Mouse (Mus musculus): Measurements from ENCODE around the gene Mipep. TPM values are rescaled to one million over a fixed set of nuclear protein-coding genes. Genes with fewer than 3 reads are reported as not detected.

Gene Mipep
- 10 to 100 TPM; 37.9 to 43.6 TPM for total RNA-seq (2021)
- long read RNA-seq, experiment 1, transcript Mipep-201 (19 exons, 3,015 nt): major isoform, 73 of 83 reads
- long read RNA-seq, experiment 1, partial matches to known transcripts: 7 of 83 reads
- long read RNA-seq, experiment 1, other reads (novel, unspliced or antisense): 3 of 83 reads
- long read RNA-seq, experiment 2, transcript Mipep-201 (19 exons, 3,015 nt): major isoform, 22 of 26 reads
- long read RNA-seq, experiment 2, partial matches to known transcripts: 1 of 26 reads
- long read RNA-seq, experiment 2, other reads (novel, unspliced or antisense): 3 of 26 reads

DNA sequence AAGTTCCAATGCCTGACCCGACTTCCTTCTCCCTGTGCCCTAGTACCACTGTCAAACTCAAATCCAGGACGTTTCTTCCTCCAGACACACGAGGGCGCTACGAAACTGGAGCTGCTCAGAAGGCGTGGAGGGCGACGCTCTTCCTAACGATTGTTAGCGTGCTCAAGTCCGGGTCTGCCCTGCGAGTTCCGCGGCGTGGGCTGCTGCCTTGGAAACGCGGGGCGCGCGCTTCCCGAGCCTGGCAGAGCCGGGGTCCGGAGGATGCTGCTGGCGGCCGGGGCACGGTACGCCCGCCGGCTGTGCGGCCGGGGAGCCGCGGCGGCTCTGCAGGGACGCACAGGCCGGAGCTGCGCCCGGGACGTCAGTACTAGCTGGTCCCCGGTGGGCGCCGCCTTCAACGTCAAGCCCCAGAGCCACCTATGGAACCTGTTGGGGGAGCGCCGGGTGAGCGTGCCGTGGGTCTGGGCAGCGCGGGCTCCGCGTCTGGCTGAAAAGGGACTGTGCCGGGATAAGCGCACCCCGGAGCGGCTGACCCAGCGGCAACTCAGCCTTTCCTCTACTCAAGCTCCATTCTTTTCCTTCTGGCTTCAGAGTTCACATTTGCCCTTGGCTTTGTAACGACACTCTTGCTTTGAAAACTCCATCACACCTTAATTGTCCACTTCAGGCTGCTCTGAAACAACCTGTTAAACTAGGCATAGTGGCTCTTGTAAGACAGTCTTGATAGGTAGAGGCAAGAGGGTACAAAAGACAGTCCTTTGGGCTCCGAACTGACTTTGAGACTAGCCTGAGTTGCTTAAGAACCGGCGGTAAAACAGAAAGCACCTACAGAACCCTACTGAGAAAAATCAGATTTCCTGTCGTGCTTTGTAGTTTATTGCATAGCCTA lies at the start of gene Mipep:
TSS of gene Mipep (plus strand) at position 147 of the 889 bp plus-strand sequence.
- DNase-seq: peak; percentile 88 to 90

DNA sequence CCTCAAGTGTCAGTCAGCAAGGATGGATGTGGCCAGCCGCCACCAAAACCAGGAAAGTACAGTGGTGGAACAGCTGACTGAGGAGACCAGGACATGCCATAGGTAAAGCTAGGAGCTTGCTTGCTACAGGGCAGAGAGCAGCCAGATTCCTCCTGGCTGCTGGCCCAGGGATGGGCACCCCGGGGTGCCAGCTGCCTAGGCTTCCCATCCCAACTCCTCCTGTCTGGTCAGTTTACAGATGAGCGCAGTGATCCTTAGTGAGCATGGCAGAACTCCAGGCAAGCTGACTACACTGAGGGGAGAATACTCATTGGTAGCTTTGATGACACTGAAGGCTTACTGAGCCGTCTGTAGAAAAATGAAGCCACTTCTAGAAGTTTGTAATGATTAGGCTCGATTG lies 49.2 kb upstream of the Mipep start:
- DNase-seq: no peak

DNA sequence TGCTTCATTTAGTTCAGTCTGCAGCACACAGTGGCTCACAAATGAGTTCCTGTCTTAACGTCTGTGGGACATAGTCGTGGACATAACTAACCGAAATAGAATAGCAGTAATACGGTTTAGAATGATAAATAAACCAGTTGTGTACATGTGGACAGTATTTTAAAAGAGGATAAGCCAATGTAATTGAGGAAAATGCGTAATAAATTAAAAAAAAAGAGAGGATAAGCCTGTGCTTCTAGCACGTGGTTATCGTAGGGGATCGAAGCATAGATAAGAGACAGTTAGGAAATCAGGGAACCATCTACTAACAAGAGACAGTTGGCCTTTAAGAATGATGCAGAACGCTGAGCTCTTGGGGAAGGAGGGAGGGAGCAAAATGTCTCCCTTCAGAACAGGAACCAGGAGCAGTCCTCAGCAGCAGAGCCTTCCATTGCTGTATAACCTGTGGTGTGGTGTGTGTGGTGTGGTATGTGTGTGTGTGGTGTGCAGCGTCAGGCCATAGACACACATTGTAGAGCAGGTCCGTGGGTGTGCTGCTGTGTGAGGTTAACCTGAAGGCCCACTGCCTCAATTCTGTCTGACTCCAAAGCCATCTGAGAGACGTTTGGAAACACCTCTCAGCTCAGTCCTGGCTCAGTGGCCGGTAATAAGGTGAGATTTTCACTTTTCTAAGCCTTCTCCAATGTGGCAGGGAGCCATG lies 48.4 kb upstream of the Mipep start:
- DNase-seq: no peak

DNA sequence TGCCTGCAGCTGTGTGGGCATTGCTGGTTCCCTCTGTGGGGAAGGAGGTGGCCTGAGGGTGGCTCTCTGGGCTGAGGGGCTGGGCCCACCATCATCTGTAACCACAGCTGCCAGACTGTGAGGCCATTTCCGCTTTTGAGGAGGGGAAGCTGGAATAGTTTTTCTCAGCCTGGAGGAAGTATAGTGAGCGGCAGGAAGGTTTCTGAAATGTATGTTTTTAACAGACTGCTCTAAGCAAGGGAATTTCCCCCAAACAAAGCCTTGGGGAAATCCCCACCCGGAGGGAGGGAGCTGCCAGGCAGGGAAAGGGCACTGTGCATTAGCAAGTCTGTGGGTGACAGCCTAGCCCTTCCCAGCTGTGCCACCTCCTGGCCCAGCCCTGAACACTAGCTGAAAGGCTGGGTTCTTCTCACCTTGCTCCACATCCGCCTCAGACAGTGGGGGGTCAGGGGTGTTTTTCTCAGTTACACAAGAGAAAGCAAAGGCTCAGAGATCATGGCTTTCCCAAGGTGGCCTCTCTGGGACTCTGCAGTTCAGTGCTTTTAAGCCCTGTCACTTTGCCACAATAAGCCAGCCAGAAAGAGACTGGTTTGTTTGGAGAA lies 47.7 kb upstream of the Mipep start:
- DNase-seq: peak; percentile 50 to 69

DNA sequence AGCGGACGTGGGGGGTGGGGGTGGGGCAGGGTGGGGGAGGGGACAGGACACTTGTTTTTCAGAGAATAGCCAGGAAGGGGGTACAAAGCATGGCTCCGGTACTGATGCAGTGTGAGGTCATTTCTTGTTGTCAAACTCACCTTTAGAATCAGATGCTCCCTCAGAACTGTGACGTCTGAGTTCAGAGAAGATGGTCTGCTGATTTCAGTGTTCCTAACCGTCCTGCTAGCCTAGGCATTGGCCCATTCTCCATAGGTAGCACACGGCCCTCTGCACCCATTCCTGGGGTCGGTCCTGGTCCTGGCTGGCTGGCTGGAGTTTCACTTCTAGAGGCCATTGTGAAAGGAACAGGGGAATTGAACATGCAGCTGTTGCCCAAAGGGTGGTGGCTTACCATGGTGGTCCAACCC lies 47.2 kb upstream of the Mipep start:
- no peak for DNase-seq

DNA sequence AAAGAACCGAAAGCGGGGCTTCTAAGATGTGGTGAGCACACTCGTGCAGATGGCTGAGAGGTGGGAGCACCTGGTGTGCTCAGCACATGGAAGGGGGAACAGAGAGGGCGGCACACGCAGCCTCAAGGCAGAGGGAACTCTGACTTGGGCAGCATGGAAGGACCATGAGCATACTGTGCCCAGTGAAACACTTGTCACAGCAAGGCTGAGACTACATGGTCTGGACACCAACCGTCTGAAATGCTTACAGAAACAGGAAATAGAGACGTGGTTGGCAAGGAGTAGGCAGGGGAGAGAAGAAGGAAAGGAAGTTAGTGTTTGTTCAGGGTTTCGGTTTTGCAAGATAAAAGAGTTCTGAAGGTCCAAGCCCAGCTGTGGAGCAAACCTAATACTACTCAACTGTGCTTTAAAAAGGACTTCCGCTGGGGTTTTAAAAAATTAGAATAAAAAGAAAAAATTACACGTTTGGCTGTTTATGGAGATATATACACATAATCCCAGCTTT lies 45.9 kb upstream of the Mipep start:
- DNase-seq: no peak

DNA sequence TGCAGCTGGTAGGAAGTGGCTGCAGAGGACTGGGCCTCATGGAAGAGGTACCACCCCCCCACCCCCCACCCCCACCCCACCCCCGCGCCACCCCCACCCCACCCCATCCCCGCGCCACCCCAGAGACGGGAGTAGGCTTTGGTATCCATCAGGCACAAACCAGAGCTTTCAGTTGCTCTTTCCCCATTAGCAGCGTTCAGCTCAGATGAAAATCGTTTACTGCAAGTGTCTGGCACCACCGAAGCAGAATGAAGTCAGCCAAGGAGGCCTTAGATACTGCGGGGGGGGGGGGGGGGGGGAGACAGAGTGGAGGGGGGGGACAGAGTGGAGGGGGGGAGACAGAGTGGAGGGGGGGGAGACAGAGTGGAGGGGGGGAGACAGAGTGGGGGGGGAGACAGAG lies 45.2 kb upstream of the Mipep start:
- no peak for DNase-seq

DNA sequence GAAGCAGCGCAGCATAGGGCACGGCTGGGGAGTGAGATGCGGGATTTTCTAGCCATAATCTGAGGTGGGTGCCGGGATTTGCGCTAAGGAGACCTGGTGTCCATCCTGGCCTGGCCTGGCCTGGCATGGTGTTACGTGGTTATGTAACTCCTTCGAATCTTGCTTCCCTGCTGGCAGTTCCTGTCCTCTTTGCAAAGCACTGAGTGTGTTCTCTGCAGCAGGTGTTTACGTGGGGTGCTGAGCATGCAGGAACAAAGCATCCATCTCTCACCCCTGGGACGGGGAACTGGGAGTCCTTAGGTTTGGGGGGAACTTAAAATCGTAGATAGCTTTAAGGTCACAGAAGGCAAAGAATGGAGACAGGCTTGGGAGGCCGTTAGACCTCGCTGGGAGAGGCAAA lies 44.8 kb upstream of the Mipep start:
- DNase-seq: no peak

DNA sequence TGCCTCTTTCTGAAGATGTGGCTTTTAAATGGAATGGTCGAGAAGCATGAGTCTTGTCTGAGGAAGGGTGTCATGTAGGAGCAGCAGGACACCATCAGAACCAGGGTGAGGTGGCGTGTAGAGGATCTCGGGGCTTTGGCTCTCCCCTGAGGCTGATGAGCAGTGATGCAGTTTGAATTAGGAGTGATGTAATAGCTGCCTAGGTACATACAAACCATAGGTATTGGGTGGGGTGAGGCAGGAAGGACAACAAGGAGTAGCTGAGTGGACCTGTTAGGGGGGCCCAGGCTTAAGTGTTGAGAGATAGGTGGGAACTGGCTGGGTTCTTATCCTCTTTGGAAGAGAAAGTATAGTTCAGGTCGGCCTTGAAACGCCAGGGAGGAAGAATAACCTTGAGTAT lies 43.9 kb upstream of the Mipep start:
- no peak for DNase-seq

DNA sequence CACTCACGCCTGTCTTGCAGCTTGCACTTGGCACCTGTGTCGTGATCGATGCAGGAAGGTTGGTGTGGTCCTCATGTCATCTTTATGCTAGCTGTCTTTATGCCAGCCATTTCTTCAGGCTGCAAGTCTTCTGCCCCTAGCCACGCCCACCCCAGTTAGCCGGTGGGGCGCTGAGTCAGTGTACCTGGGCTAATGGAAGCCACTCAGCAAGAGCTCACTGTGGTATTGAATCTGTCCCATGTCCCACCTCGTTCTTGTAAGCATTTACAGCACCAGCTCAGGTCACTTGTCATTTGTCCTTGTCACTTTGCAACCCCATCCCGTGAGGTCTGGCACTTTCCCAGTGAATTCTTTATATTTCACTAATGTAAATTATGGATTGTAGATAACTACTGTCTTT lies 43.3 kb upstream of the Mipep start:
- DNase-seq: no peak

DNA sequence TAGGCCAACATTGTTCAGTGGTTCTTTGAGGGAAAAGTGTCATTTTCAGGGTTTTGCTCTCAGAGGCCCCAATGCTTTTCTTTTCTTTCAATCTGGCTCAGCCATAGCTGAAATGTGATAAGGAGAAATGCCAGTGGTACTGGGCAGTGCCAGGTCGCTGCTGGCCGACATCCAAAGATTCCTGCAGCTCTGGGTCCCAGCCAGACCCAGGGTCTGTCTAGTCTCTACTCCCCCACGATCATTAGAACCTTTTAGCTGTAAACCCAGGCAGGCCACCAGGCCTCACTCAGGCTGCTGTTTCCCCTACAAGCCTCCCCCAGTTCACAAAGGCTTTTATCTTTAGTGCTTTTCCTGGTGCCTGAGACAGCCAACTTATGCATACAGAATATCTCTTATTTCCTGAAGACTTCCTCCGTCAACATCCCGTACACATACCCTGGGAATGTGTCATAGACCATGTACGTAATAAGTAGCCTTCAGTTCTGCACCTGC lies 42.8 kb upstream of the Mipep start:
- peak; percentile 82 for DNase-seq

DNA sequence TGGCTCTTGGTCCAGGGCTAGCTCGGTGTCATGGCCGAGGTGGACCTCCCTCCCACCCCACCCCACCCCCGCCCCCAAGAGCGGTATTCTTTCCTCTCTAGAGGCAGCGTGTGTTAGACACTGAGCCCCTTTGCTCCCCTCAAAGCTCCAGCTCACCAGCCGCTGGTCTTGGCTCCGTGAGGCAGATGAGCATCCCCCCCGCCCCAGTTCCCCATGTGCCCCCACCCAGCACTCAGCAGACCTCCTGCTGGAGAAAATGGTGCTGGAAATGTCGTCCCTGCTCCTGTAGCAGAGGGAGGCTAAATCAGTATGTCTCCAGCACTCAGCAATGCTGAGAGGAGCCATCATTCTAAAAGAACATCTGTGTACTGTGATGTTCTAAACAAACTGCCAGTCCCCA lies 40.7 kb upstream of the Mipep start:
- no peak for DNase-seq

DNA sequence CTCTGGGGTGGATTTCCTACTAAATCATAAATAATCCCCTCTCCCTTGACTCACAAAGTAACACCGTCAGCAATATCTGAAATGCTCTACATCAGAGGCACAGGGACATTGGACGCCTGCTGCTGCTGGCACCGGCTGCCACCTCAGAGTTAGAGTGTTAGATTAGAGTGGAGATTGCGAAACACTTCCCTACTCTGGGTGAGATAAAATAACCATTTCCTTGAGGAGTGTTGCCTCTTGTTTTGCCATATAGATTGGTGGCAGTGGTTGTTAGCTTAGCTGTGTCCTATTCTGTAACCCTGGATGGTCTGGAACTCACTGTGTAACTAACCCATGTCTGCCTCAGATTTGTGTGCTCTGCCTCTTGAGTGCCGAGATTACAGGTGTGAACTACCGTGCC lies 39.2 kb upstream of the Mipep start:
- DNase-seq: no peak

DNA sequence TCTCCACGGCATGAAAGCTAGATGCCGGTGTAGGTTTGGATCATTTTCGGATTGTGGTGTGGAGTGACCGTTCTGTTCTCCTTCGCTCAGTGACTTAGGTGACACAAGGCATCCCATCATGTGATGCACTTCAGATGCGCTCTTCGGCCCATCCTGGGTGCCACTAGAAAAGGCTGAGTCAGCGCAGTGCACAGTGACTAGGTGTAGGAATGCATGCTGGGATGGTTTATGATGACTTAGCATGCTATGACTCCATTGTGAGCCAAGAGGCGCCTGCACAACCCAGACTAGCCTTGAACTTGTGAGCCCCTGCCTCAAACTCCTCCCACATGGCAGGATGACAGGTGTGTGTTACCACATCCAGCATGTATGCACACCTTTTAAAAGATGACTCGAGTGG lies 38.2 kb upstream of the Mipep start:
- DNase-seq: no peak

DNA sequence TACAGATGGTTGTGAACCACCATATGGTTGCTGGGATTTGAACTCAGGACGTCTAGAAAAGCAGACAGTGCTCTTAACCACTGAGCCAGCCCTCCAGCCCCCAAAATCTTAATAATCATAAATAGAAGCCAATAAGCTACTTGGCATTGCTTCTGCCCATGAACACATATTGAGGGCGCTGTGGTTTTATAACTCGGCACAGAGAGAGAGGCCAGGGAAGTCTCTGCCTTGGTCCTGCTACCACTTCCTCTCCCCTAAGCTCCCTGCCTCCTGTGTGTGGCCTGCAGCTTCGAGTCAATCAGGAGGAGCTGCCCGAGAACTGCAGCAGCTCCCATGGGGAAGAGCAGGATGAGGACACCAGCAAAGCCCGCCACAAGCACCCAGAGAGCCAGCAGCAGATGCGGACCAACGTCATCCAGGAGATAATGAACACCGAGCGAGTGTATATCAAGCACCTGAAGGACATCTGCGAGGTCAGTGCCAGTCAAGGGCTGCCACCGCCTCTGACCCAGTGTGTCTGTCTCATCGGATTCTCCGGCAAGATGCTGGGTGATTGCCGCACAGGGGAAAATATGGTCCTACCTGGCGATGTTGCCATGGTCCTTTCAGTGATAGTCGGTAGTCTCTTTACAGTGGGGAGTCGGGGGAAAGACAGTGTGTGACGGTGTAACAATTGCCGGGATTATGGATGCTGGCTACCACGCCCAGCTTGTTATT lies 37.1 kb upstream of the Mipep start:
- no peak for DNase-seq

DNA sequence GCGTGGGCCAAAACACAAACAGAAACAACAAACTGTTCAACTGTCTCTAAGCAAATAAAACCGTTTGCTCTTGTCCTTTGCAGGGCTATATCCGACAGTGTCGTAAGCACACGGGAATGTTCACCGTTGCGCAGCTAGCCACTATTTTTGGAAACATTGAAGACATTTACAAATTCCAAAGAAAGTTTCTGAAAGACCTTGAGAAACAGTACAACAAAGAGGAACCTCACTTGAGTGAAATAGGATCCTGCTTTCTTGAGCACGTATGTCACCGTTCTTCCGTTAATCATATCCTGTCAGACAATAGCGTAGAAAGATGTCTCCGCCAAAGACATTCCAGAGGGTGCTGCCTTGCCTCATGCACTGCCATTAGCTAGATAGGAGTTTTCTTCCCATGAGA lies 34.5 kb upstream of the Mipep start:
- no peak for DNase-seq

DNA sequence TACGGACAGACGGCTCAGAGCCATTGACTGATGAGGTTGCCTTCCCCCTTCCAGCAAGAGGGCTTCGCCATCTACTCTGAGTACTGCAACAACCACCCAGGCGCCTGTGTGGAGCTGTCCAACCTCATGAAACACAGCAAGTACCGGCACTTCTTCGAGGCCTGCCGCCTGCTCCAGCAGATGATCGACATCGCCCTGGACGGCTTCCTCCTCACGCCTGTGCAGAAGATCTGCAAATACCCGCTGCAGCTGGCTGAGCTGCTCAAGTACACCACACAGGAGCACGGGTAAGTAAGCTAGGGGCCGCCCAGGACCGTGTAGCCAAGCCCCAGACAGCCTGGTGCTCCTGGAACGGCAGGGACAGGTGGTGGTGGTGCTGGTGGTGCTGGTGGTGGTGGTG lies 32.8 kb upstream of the Mipep start:
- no peak for DNase-seq

DNA sequence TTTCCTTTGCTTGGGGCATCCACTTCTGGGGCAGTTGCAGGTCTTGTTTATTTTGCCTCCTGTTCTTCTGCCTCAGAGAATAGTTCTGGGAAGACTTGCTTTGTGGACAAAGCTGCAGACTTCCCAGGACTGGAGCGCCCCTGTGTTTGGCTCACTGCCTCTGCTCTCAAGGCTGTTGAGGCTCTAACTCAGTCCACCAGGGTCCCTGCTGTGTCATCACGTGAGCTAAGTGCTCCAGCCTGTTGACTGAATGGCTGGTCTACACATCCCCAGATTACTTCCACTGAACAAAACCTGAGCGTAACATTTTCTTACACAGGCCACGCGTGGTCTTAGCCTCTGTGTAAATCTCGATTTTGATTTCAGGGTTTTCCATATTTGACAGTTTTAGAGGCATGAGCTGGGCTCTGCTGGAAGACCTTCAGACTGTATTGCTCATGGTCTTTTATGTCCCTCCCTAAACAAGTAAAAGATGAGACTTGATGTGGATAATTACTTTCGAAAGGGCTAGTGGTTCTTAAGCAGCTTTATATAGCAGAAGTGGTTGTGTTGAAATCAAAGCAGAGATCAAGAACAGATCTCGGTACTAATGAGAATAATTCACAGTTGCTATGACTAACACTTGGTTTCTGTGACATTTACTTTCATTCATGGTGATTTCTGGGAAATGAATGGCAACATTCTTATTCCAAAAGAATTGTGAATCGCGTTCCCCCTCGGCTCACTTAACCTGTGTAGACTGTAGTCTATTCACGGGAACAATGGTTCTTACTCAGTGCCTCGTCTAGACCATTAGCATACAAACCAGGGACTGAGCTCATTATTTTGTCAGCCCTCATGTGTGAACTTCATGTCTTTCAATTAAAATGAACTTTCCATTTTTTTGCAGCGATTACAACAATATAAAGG lies 31.2 kb upstream of the Mipep start:
- DNase-seq: peak; percentile 81 to 82

DNA sequence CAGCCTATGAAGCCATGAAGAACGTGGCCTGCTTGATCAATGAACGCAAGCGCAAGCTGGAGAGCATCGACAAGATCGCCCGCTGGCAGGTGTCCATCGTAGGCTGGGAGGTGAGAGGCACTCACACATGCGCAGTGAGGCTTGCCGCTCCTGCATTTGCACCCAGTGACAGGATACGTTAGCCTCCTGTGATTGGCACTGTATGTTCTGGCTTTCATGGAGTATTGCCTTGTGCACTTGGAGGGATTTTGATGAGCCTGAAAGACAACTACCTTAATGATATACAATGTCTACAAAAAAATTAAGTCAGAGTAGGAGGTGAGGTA lies 30.6 kb upstream of the Mipep start:
- no peak for DNase-seq

DNA sequence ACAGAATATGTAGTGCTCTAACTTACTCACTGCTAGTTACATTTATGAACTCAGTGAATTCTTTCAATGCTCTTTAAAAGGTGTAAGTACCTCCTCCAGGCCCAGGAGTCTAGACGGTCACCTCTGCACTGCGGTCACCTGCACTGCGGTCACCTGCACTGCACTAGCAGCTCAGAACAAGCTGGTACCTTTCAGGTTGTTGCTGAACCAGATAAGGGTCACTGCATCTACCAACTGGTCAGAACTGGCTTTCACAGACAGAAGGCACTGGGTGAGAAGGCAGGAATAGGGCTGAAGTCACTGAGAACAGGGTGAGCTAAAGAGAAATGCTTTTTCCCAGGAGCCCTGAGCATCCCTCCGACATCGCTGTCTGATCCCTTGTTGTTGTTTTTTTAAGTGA lies 29.7 kb upstream of the Mipep start:
- DNase-seq: no peak

DNA sequence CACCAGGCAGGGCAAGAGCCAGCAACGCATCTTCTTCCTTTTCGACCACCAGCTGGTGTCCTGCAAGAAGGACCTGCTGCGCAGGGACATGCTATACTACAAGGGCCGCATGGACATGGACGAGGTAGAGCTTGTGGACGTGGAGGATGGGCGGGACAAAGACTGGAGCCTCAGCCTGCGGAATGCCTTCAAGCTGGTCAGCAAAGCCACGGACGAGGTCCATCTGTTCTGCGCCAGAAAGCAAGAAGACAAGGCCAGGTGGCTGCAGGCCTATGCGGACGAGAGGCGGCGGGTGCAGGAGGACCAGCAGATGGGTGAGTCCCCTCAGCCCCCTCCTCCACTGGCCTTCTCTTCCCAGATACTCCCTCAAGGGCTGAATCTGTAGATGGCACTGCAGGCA lies 28.1 kb upstream of the Mipep start:
- no peak for DNase-seq
